Mouse (Mus musculus): ENCODE data around the gene Cfap73. TPM values are rescaled to one million over a fixed set of nuclear protein-coding genes. Genes with fewer than 3 reads are reported as not detected.

Gene Cfap73
- total RNA-seq, 2 experiments from 2014 or later = 0.52 TPM; not detected in 1

- Histone ChIP-seq H3K27ac (peak overlapping the region; percentile 57; the same call in 1 of the 2 replicates), H3K4me3 (no peak overlapping the region)
- intact Hi-C loops (cut with DNase I) = no loop called here
- TF ChIP-seq CTCF (IDR thresholded peaks at IDR 0.05) = peak; percentile 29
- no peak for DNase-seq (ENCODE audit: extremely low spot score in 1 of 2, low spot score in 2 of 2)
Observed at GRCm38 (mm10) chr5:120660816-120661215, 26.8 kb upstream of the Cfap73 start.

GRCm38 (mm10) chr5:120656281-120656751, 22.3 kb upstream of the Cfap73 start:
- peak overlapping the region; percentile 88 for H3K27ac ChIP-seq
- no peak overlapping the region for H3K4me3 ChIP-seq
- TF ChIP-seq CTCF (IDR thresholded peaks at IDR 0.05) = peak; percentile 48
- no peak for DNase-seq (ENCODE audit: extremely low spot score in 1 of 2, low spot score in 2 of 2)
- intact Hi-C loops (cut with DNase I) = no loop called here

- DNase-seq (ENCODE audit: extremely low spot score in 1 of 2, low spot score in 2 of 2) = no peak
- TF ChIP-seq CTCF (IDR thresholded peaks at IDR 0.05) = no peak
- peak overlapping the region; percentile 13; the same call in 1 of the 2 replicates for H3K4me3 ChIP-seq
- intact Hi-C loops (cut with DNase I) = no loop called here
- peak overlapping the region; percentile 77 for H3K27ac ChIP-seq
Observed at GRCm38 (mm10) chr5:120653873-120654272, 19.8 kb upstream of the Cfap73 start.

GRCm38 (mm10) chr5:120652915-120653701, 19.1 kb upstream of the Cfap73 start:
- TF ChIP-seq CTCF (IDR thresholded peaks at IDR 0.05) = no peak
- no peak for DNase-seq (ENCODE audit: extremely low spot score in 1 of 2, low spot score in 2 of 2)
- peak overlapping the region; percentile 26 for H3K4me3 ChIP-seq
- intact Hi-C loops (cut with DNase I) = no loop called here
- peak overlapping the region; percentile 77 for H3K27ac ChIP-seq

GRCm38 (mm10) chr5:120651230-120651629, 17.2 kb upstream of the Cfap73 start:
- intact Hi-C loops (cut with DNase I) = no loop called here
- no peak for DNase-seq (ENCODE audit: extremely low spot score in 1 of 2, low spot score in 2 of 2)
- peak overlapping the region; percentile 88 for H3K27ac ChIP-seq
- H3K4me3 ChIP-seq = peak overlapping the region; percentile 70
- TF ChIP-seq CTCF (IDR thresholded peaks at IDR 0.05) = no peak

- no peak for TF ChIP-seq CTCF (IDR thresholded peaks at IDR 0.05)
- intact Hi-C loops (cut with DNase I) = loop anchor here (2.0 kb wide), 1 partner anchor 23 kb away; no protein-coding TSS in a partner anchor
- H3K27ac ChIP-seq = peak overlapping the region; percentile 88
- DNase-seq (ENCODE audit: extremely low spot score in 1 of 2, low spot score in 2 of 2) = no peak
- H3K4me3 ChIP-seq = peak overlapping the region; percentile 70
Observed at GRCm38 (mm10) chr5:120649938-120650337, 15.9 kb upstream of the Cfap73 start.

GRCm38 (mm10) chr5:120649374-120649933, 15.4 kb upstream of the Cfap73 start:
- H3K27ac ChIP-seq = peak overlapping the region; percentile 88

GRCm38 (mm10) chr5:120648569-120649373, 14.7 kb upstream of the Cfap73 start, which contains the start of gene Rasal1:
Gene Rasal1 (plus strand): TSS chr5:120648812.
- peak; percentile 82 to 83 for DNase-seq (ENCODE audit: extremely low spot score in 1 of 2, low spot score in 2 of 2)
- peak; percentile 67 for TF ChIP-seq CTCF (IDR thresholded peaks at IDR 0.05)
- intact Hi-C loops (cut with DNase I) = loop anchor here (1.0 to 2.0 kb wide), 2 partner anchors 24 to 28 kb away; no protein-coding TSS in a partner anchor
- Histone ChIP-seq H3K27ac (peak within 1 kb of the TSS; percentile 88), H3K4me3 (peak within 1 kb of the TSS; percentile 70)

More at GRCm38 (mm10) chr5:120649374-120649933, 15.4 kb upstream of the Cfap73 start:
- no peak for TF ChIP-seq CTCF (IDR thresholded peaks at IDR 0.05)
- DNase-seq (ENCODE audit: extremely low spot score in 1 of 2, low spot score in 2 of 2) = peak in 1 of 2 experiments; percentile 37
- H3K4me3 ChIP-seq = peak overlapping the region; percentile 70
- intact Hi-C loops (cut with DNase I) = loop anchor here (2.0 kb wide), 1 partner anchor 23 kb away; no protein-coding TSS in a partner anchor

GRCm38 (mm10) chr5:120647814-120648491, 13.9 kb upstream of the Cfap73 start:
- DNase-seq (ENCODE audit: extremely low spot score in 1 of 2, low spot score in 2 of 2) = no peak
- TF ChIP-seq CTCF (IDR thresholded peaks at IDR 0.05) = peak; percentile 27
- peak overlapping the region; percentile 88 for H3K27ac ChIP-seq
- peak overlapping the region; percentile 70; the same call in 1 of the 2 replicates for H3K4me3 ChIP-seq
- intact Hi-C loops (cut with DNase I) = loop anchor here (1.0 to 2.0 kb wide), 2 partner anchors 25 to 28 kb away; no protein-coding TSS in a partner anchor

- TF ChIP-seq CTCF (IDR thresholded peaks at IDR 0.05) = no peak
- Histone ChIP-seq H3K27ac (no peak overlapping the region), H3K4me3 (no peak overlapping the region)
- DNase-seq (ENCODE audit: extremely low spot score in 1 of 2, low spot score in 2 of 2) = no peak
- intact Hi-C loops (cut with DNase I) = no loop called here
Observed at GRCm38 (mm10) chr5:120647361-120647760, 13.3 kb upstream of the Cfap73 start.

GRCm38 (mm10) chr5:120645851-120646250, 11.8 kb upstream of the Cfap73 start:
- no peak for DNase-seq (ENCODE audit: extremely low spot score in 1 of 2, low spot score in 2 of 2)
- no peak for TF ChIP-seq CTCF (IDR thresholded peaks at IDR 0.05)
- no peak overlapping the region for H3K27ac ChIP-seq
- intact Hi-C loops (cut with DNase I) = no loop called here
- no peak overlapping the region for H3K4me3 ChIP-seq
